Mouse (Mus musculus) megakaryocyte, embryonic 14.5 days (primary cell): Measurements from ENCODE around the gene Ifrd2. TPM values are rescaled to one million over a fixed set of nuclear protein-coding genes. Genes with fewer than 3 reads are reported as not detected.
A peak's percentile ranks its signal among the peaks of the same experiment; 100 is the strongest.

Source experiments
- H3K27me3 ChIP-seq: replicated peaks from 2 replicates; pipeline ENCODE3; 2012; ENCODE audit warnings: inconsistent platforms
- H3K36me3 ChIP-seq: replicated peaks from 2 replicates; pipeline ENCODE3; 2012; ENCODE audit warnings: low read length, inconsistent platforms, mixed read lengths
- H3K4me1 ChIP-seq: 2 replicates; pipeline ENCODE4 v1.6.1; 2012; ENCODE audit warnings: inconsistent platforms
- H3K4me3 ChIP-seq: replicated peaks from 2 replicates; pipeline ENCODE3; 2012; ENCODE audit warnings: moderate library complexity, mild to moderate bottlenecking, inconsistent platforms
- H3K9me3 ChIP-seq: 2 replicates; pipeline ENCODE4 v1.6.1; 2012; ENCODE audit warnings: inconsistent platforms
- FLI1 ChIP-seq: IDR thresholded peaks from 2 replicates; pipeline ENCODE4 v1.6.1; 2012; ENCODE audit warnings: low read length, inconsistent platforms, mixed read lengths
- GATA1 ChIP-seq: IDR thresholded peaks from 3 replicates; pipeline ENCODE4 v1.6.1; 2012; ENCODE audit warnings: mixed read lengths, low read length, inconsistent platforms, borderline replicate concordance
- polyA plus RNA-seq: library from polyadenylated mRNA; stranded (reverse); fragments of >175 nt; gene quantifications from 2 replicates; pipeline ENCODE4 v1.2.3, GENCODE M21; 2012; ENCODE audit warnings: low replicate concordance; ENCODE audit not compliant: insufficient read depth

Ifrd2 gene
- polyA plus RNA-seq, result 32.1 and 34.9 TPM in 2 replicates

- peaks cover 70% of the 10 kb centered on the region for H3K4me1 ChIP-seq
- peak within 1 kb of the TSS; percentile 96 for H3K4me3 ChIP-seq
- H3K9me3 ChIP-seq, result no peaks in the 10 kb centered on the region
- TF ChIP-seq FLI1, result no peak
- no peak for TF ChIP-seq GATA1
- H3K27me3 ChIP-seq, result no peaks in the 10 kb centered on the region
- peaks cover 60% of the 10 kb centered on the region for H3K36me3 ChIP-seq
These were observed at the start of gene Ifrd2 for GRCm38 (mm10) chr9:107586974-107587832. Gene Ifrd2 (plus strand): TSS chr9:107587642.

DNA sequence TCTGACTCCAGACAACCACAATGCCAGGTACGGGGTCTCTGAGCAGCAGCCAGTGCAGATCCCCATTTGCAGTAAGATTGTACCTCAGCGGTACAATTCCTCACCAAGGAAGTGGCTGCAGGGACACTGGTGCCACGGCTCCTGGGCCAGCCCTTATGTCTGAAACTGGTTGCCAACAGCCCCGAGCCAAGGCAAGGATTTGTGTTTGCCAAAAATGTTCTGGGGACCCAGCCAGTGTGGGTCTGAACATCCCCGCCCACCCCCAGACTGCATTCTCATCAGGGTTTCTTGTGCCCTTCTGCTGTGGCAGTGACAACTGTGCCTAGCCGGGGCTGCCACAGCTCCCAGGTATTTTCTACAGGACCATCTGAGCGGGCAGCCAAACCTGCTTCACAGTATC, 49.2 kb upstream of the Ifrd2 start:
- Histone ChIP-seq H3K4me3 (no peak overlapping the region), H3K27me3 (no peaks in the 10 kb centered on the region), H3K4me1 (peaks cover 80% of the 10 kb centered on the region), H3K36me3 (peaks cover 49% of the 10 kb centered on the region), H3K9me3 (no peaks in the 10 kb centered on the region)
- TF ChIP-seq FLI1 (no peak), GATA1 (no peak)

- H3K4me1 ChIP-seq, result peaks cover 79% of the 10 kb centered on the region
- H3K36me3 ChIP-seq, result peaks cover 53% of the 10 kb centered on the region
These were observed 48.7 kb upstream of the Ifrd2 start for GRCm38 (mm10) chr9:107538711-107539110.

DNA sequence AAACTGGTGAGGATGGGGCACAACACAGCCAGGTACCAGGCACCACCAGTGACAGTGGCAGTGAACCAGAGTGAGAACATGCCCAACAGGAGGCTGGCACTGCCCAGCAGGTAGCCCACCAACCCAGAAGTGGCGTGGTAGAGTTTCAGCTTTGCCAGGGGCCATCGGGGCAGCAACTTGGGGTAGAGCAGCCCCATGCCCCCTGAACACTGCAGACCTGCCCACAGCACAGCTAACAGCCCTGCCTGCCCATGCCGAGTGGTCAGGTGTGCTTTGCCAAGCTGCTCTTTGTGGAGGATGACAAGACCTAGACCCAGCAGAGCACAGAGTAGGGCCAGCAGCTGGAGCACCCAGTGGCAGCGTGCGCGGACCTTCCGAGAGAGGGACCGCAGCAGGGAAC, 47.5 kb upstream of the Ifrd2 start:
- Histone ChIP-seq H3K4me3 (peak overlapping the region; percentile 34), H3K36me3 (peaks cover 64% of the 10 kb centered on the region), H3K9me3 (no peaks in the 10 kb centered on the region), H3K4me1 (peaks cover 74% of the 10 kb centered on the region), H3K27me3 (no peaks in the 10 kb centered on the region)
- TF ChIP-seq FLI1, result no peak
- no peak for TF ChIP-seq GATA1

More at GRCm38 (mm10) chr9:107538711-107539110, 48.7 kb upstream of the Ifrd2 start:
- TF ChIP-seq FLI1 (no peak), GATA1 (no peak)
- H3K4me3 ChIP-seq, result no peak overlapping the region
- no peaks in the 10 kb centered on the region for H3K27me3 ChIP-seq
- H3K9me3 ChIP-seq, result no peaks in the 10 kb centered on the region

DNA sequence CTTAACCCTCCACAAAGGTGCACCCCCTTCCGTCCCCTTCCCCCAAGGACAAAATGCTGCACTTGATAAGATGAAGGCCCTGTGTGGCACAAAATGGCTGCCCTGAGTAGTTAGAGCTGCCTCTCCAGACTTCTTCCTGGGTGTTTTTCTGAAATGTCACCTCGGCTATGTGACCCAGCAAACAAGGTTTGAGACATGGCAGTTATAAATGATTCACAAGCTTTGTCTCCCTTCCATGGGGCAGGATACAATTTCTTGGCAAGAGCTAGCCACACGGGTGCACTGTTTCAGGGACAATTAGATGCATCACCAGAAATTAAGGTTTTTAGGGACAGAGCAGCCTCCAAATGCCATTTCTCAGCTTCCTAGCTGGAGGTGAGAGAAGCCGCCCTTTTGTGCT, 47.0 kb upstream of the Ifrd2 start:
- H3K36me3 ChIP-seq, result peaks cover 69% of the 10 kb centered on the region
- no peak overlapping the region for H3K4me3 ChIP-seq
- no peaks in the 10 kb centered on the region for H3K27me3 ChIP-seq
- TF ChIP-seq GATA1 (no peak), FLI1 (no peak)
- H3K4me1 ChIP-seq, result peaks cover 74% of the 10 kb centered on the region
- H3K9me3 ChIP-seq, result no peaks in the 10 kb centered on the region

DNA sequence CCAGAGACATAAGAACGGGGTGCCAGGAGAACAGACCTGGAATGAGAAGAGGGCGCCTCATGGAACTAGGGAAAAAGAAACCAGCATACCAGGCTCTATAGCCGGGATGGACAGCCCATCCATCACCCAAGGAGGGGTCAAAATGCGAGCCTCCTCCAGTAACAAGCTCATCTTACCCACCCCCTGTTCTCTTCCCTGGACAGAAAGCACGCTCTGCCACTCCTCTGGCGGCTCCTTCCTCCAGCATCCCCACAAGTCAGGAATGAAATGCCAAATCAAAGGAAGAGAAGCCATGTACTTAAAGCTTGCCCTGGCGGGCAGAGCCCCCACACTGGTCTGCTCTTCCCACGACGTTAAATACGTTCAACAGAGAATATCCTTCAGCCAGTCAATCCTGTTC, 46.4 kb upstream of the Ifrd2 start:
- Histone ChIP-seq H3K36me3 (peaks cover 67% of the 10 kb centered on the region), H3K4me3 (peak overlapping the region; percentile 94), H3K9me3 (no peaks in the 10 kb centered on the region), H3K27me3 (no peaks in the 10 kb centered on the region), H3K4me1 (peaks cover 74% of the 10 kb centered on the region)
- no peak for TF ChIP-seq FLI1

GRCm38 (mm10) chr9:107541474-107542351, 45.7 kb upstream of the Ifrd2 start, which contains the start of the genes Cyb561d2 and Nprl2:
Gene Cyb561d2 (minus strand): TSS chr9:107542193.
Gene Nprl2 (plus strand): TSS chr9:107542226.
- Histone ChIP-seq H3K27me3 (no peaks in the 10 kb centered on the region), H3K9me3 (no peaks in the 10 kb centered on the region), H3K36me3 (peaks cover 67% of the 10 kb centered on the region), H3K4me1 (peaks cover 74% of the 10 kb centered on the region), H3K4me3 (peak within 1 kb of the TSS; percentile 94)
- no peak for TF ChIP-seq GATA1
- 0 out of 2 replicates have a peak, but pooled peaks have one; percentile 37 for TF ChIP-seq FLI1

DNA sequence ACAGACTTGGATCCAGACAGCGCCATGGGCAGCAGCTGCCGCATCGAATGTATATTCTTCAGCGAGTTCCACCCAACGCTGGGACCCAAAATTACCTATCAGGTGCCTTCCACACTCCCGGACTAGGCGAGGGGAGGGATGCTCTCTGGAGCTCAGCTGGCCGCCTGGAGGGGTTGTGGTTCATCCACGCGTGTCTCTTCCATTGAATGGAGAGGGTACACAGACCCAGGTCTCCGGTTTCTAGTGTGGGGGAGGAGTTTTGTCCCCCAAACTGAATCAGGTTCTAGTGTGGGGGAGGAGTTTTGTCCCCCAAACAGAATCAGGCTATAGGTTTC, 45.1 kb upstream of the Ifrd2 start:
- peaks cover 61% of the 10 kb centered on the region for H3K36me3 ChIP-seq
- peaks cover 74% of the 10 kb centered on the region for H3K4me1 ChIP-seq
- H3K27me3 ChIP-seq, result no peaks in the 10 kb centered on the region
- H3K4me3 ChIP-seq, result peak overlapping the region; percentile 94
- no peaks in the 10 kb centered on the region for H3K9me3 ChIP-seq
- TF ChIP-seq FLI1 (no peak), GATA1 (no peak)

- TF ChIP-seq GATA1 (no peak), FLI1 (no peak)
- H3K9me3 ChIP-seq, result no peaks in the 10 kb centered on the region
- H3K4me3 ChIP-seq, result peak overlapping the region; percentile 94
- no peaks in the 10 kb centered on the region for H3K27me3 ChIP-seq
- H3K36me3 ChIP-seq, result peaks cover 57% of the 10 kb centered on the region
- peaks cover 74% of the 10 kb centered on the region for H3K4me1 ChIP-seq
These were observed 44.7 kb upstream of the Ifrd2 start for GRCm38 (mm10) chr9:107542721-107543120.

GRCm38 (mm10) chr9:107543299-107543698, 44.1 kb upstream of the Ifrd2 start:
- Histone ChIP-seq H3K9me3 (no peaks in the 10 kb centered on the region), H3K27me3 (no peaks in the 10 kb centered on the region), H3K4me1 (peaks cover 74% of the 10 kb centered on the region), H3K36me3 (peaks cover 51% of the 10 kb centered on the region), H3K4me3 (no peak overlapping the region)
- TF ChIP-seq GATA1, result no peak
- no peak for TF ChIP-seq FLI1
